Mouse (Mus musculus): Measurements from ENCODE around the gene Tspear.

DNA sequence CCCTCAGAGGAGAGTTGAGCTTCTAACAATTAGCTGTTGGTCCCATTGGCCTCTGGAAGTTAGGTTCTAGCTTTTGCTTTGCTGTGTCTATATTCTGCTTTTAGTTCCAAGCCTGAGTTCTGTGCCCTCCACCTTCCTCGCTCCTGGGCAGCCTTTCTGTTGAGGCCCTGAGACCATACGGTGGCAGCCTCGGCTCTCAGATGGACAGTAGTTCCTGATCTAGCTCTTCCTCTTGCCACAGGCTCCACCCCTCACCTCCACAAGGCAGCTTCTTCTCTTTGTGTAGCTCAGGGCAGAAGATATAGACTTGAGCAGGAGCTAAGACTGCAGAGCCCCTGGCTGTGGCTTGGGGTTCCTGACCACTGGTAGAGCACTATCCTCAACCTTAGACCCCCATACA lies 193.9 kb downstream of the Tspear start:
- no peak for TF ChIP-seq CTCF (IDR thresholded peaks at IDR 0.05)
- no peak for TF ChIP-seq EP300 (IDR thresholded peaks at IDR 0.05)
